Mouse (Mus musculus): Measurements from ENCODE around the gene Plpp2.

DNA sequence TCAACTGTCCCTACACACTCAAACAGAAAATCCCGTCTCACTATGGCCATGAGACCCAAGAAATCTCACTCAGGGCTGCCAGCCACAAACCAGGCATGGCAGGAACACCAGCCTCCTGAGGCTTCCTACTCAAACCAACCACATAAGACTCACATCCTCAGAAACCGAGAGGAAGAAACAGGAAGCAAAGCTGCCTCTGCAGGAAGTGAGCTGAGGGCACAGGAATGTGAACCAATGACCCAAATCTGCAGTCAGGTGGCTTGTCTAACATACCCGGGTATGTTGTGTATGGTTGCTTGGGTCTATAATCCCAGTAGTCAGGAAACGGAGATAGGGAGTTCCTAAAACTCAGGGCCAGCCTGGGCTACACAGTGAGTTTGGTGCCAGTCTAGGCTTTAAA, 5.3 kb upstream of the Plpp2 start:
- TF ChIP-seq POLR2A (IDR thresholded peaks at IDR 0.05; ENCODE audit: low read depth, low read length) (no peak), RAD21 (IDR thresholded peaks at IDR 0.05; ENCODE audit: low read depth, low read length) (no peak), GABPA (IDR thresholded peaks at IDR 0.05; ENCODE audit: insufficient replicate concordance, low read depth, low read length) (no peak), NRF1 (IDR thresholded peaks at IDR 0.05; ENCODE audit: low read depth, low read length) (no peak)

Data from CH12.LX (cell line).